Mouse (Mus musculus): ENCODE measurements around the gene Syt12.

- no peak for TF ChIP-seq POLR2A (IDR thresholded peaks at IDR 0.05; ENCODE audit: low read depth, low read length)
- TF ChIP-seq CTCF (IDR thresholded peaks at IDR 0.05; ENCODE audit: borderline replicate concordance, insufficient read depth, low read length): no peak
Measured at GRCm38 (mm10) chr19:4437886-4438285, 39.4 kb downstream of the Syt12 start.
